Mouse (Mus musculus): Measurements from ENCODE around the gene Helq. TPM values are rescaled to one million over a fixed set of nuclear protein-coding genes. Genes with fewer than 3 reads are reported as not detected.

Gene Helq
- polyA plus RNA-seq, 1 experiment from 2014 or later: 18.2 TPM

DNA sequence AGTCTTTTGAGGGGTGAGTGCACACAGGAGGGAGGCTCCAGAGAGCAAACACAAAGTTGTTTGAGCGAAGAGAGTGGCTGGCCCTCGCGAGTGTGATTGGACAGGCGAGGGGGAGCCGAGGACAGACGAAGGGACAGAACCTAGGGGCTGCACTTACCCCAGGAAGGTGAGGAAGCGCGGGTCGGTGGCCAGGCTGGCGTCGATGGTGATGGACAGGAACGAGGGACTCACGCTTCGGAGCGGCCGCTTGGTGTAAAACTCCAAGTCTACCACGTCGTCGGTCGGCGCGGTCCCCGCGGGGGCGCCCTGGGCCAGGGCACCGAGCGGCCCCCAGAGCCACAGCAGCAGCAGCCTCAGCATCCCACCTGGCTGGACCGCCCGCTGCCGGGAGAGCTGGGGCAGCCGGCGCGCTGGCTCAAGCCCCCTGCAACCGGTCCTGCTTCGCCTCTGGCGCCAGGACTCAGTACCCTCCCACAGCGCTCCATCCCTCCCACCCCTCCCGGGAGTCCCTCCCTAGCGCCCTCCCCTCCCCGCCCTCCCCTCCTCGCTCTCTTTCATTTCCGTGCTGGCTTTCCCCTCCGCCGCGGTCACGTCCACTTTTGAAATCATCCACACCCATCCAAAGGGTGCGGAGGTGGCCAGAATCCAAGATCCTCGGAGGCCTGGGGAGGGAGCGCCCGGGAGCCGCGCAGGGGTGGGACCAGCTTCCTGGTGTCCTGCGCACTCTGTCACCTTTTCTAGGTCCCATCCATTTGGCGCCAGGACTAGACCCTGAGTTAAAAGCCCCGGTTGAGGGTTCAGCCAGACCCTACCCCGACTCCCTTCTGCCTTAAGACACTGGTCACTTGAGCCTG, 78.9 kb downstream of the Helq start, which contains the start of gene Hpse:
TSS of gene Hpse (minus strand) at position 482 of the 854 bp plus-strand sequence.
- under 1% methylated on average over 55 of the region's 56 CpGs for WGBS

DNA sequence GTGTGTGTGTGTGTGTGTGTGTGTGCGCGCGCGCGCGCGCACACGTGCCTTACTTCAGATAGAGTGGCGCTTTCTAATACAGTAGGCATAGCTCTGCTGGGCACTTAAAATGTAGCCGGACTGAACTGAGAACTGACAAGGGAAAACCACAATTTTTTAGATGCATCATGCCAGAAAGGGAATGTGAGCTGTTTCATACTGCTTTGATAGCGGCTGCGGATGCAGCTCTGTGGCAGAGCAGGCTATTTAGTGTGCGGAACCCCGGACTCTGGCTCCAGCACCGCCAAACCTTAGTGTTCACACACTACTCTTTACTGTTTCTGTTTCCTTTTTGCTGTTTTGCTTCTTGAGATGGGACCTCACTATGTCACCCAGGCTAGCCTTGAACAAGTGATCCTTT, 81.6 kb downstream of the Helq start:
- 96% methylated on average over 15 of the region's 15 CpGs for WGBS
- Histone ChIP-seq H3K9ac (no peak overlapping the region), H3K4me1 (replicated peaks) (peaks cover 15% of the 10 kb centered on the region), H3K4me2 (no peak overlapping the region), H3K27me3 (peaks cover 15% of the 10 kb centered on the region), H3K27ac (replicated peaks) (no peak overlapping the region), H3K9me3 (no peaks in the 10 kb centered on the region), H3K4me3 (no peak overlapping the region), H3K36me3 (no peaks in the 10 kb centered on the region)
- no peak for ATAC-seq (ENCODE audit: low FRiP score, low read depth)

More for the DNA sequence above, 78.9 kb downstream of the Helq start, which contains the start of gene Hpse:
- peak; percentile 34; the same call in 1 of the 2 replicates for ATAC-seq (ENCODE audit: low FRiP score, low read depth)
- Histone ChIP-seq H3K36me3 (no peaks in the 10 kb centered on the region), H3K27me3 (peaks cover 15% of the 10 kb centered on the region), H3K9ac (peak within 1 kb of the TSS; percentile 37), H3K9me3 (no peaks in the 10 kb centered on the region), H3K4me1 (replicated peaks) (peaks cover 15% of the 10 kb centered on the region), H3K4me2 (peak within 1 kb of the TSS; percentile 99), H3K27ac (replicated peaks) (no peak within 1 kb of the TSS), H3K4me3 (peak within 1 kb of the TSS; percentile 50)

Other genes with a start within 250 kb of the Helq start
- 0.35 and 3.9 TPM in 2 replicates for gene Plac8, start 226.4 kb downstream of the Helq start, polyA plus RNA-seq (2015; fragmentation: Nextera tagmentation; extraction: Ambion mirVana)
- gene Coq2, start 123.5 kb downstream of the Helq start, polyA plus RNA-seq (2015; fragmentation: Nextera tagmentation; extraction: Ambion mirVana): 52.2 and 52.3 TPM in 2 replicates
- gene Hpse, start 78.9 kb downstream of the Helq start, polyA plus RNA-seq (2015; fragmentation: Nextera tagmentation; extraction: Ambion mirVana): 0.50 and 0.53 TPM in 2 replicates
- 146 and 148 TPM in 2 replicates for gene Mrps18c, start within 50 bp of the Helq start, polyA plus RNA-seq (2015; fragmentation: Nextera tagmentation; extraction: Ambion mirVana)
- gene Abraxas1, start 22.4 kb upstream of the Helq start, polyA plus RNA-seq (2015; fragmentation: Nextera tagmentation; extraction: Ambion mirVana): 14.0 and 15.7 TPM in 2 replicates
- gene Gpat3, start 47.1 kb upstream of the Helq start, polyA plus RNA-seq (2015; fragmentation: Nextera tagmentation; extraction: Ambion mirVana): 0.93 and 2.5 TPM in 2 replicates